Mouse (Mus musculus) adrenal gland, adult 18-20 months (tissue): ENCODE results near the gene Dhx37. TPM values are rescaled to one million over a fixed set of nuclear protein-coding genes. Genes with fewer than 3 reads are reported as not detected.

Experiments
- DNase-seq, 2 experiments: peaks; one replicate each; pipeline ENCODE4 v3.0.0; 2021 to 2022; ENCODE audit warnings: low spot score in 2 of 2
- microRNA-seq, 2 experiments: library from miRNA; unstranded; fragments of <30 nt; microRNA quantifications; one replicate each; pipeline ENCODE4 v1.2.0; 2021; ENCODE audit warnings: borderline number of aligned reads in 2 of 2
- total RNA-seq, 2 experiments: library from RNA; stranded (reverse); gene quantifications; 1 replicate in 1 of 2; 2 replicates in 1 of 2; pipeline ENCODE4 v1.2.3; 2021

Dhx37 gene
- total RNA-seq, 2 experiments from 2014 or later = 16.7 to 19.3 TPM

DNA sequence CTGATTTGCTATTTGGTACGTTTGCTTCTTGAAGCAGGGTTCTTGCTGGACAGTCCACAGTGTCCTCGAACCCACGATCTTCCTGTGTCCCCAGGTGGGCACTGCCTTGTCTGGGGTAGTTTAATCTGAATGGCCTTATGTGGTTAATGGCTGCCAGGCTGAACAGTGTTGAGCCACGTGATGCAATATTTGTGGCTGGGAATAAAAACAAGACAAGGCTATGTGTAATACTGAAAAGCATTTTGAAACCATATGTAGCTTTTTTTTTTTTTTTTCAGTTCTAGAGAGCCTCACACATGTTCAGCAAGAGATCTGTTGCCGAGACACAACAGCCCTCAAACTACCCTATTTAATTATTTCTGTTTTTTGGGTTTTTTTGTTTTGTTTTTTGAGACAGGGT is 65.8 kb downstream of the Dhx37 start:
- DNase-seq = no peak

DNA sequence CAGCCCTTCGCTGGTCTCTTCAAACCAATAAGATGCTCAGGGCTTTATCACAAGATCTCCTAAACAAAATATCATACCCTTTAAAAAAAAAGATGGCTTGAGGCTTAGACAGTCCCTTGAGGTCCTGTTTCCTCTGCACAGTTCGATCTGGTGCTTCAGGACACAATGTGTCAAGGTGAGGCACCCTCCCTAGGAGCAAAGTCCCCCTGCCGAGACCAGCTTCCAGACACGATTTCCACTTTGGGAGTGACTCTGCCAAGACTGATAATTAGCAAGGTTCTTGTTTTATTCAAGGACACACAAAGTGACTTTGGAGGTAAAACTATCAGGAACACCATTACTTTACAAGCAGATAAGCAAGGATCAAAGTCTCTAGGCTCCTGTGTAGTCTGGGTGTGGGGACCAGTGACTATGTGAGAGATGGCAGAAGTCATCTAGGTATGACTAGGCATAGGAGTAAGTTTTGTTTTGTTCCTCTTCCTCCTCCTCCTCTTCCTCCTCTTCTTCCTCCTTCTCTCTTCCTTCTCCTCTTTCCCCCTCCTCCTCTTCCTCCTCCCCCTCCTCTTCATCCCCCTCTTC is 69.0 kb downstream of the Dhx37 start:
- no peak for DNase-seq

DNA sequence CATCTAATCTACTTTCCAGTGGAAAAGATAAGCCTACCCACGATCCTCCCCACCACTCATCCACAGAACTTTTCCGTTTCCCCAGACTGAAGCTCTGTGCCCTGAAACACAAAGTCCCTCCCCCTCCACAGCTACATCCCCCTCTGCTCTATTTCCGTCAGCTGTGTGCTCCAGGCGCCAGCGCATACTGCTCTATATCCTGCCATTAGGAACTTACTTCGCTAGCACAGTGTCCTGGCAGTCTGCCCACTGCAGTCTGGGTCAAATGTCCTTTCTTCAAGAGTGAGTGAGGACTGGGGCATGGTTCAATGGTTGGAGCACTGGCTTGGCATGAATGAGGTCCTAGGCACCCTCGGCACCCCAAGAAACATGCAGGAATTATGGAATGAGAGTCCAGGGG is 70.0 kb downstream of the Dhx37 start:
- DNase-seq = no peak

Small RNA genes lying within 50 kb of the gene (microRNA-seq; reads per million reads assigned to microRNA genes)
- 0 reads per million in 2 experiments for gene Gm27551

Other genes with a start within 250 kb of the Dhx37 start
- 1,000 to 10,000 TPM; 2,973 to 3,724 TPM for gene Scarb1, start 93.0 kb downstream of the Dhx37 start, total RNA-seq
- under 1 TPM; 0.42 to 0.50 TPM for gene Gm10382, start 44.8 kb downstream of the Dhx37 start, total RNA-seq
- gene Ubc, start 43.9 kb downstream of the Dhx37 start, total RNA-seq = 1,000 to 10,000 TPM; 1,721 to 2,004 TPM
- 10 to 100 TPM; 18.7 to 32.1 TPM for gene Bri3bp, start 7.4 kb upstream of the Dhx37 start, total RNA-seq
- 100 to 1,000 TPM in 1 of 2 experiments, 10 to 100 TPM in 1; 90.2 to 165 TPM for gene Aacs, start 41.7 kb upstream of the Dhx37 start, total RNA-seq
- 1 to 10 TPM; 2.0 to 2.1 TPM for gene Tmem132b, start 97.7 kb upstream of the Dhx37 start, total RNA-seq